Mouse (Mus musculus): ENCODE results near the gene Fgf13. TPM values are rescaled to one million over a fixed set of nuclear protein-coding genes. Genes with fewer than 3 reads are reported as not detected.

Fgf13 gene
- polyA plus RNA-seq (2012; fragmentation: generic; extraction: Trizol) = not detected
- long read RNA-seq, experiment 1 = 0 reads
- long read RNA-seq, experiment 2 = 0 reads

- no peaks in the 10 kb centered on the region for H3K79me2 ChIP-seq (ENCODE audit: control insufficient read depth, insufficient read depth)
- no peak within 1 kb of the TSS for H3ac ChIP-seq (ENCODE audit: control insufficient read depth, insufficient read length, low read depth)
- TF ChIP-seq CEBPB (IDR thresholded peaks at IDR 0.05; ENCODE audit: low read depth) = no peak
- TF ChIP-seq MAX (IDR thresholded peaks at IDR 0.05) = no peak
- H3K27me3 ChIP-seq (ENCODE audit: control insufficient read depth, insufficient read depth, insufficient read length) = no peaks in the 10 kb centered on the region
- no peak within 1 kb of the TSS for H3K4me3 ChIP-seq (ENCODE audit: insufficient read depth, poor library complexity, severe bottlenecking)
- no peaks in the 10 kb centered on the region for H3K36me3 ChIP-seq (ENCODE audit: control insufficient read depth, insufficient read depth)
- no peaks in the 10 kb centered on the region for H3K79me3 ChIP-seq (ENCODE audit: low read depth)
Measured at GRCm38 (mm10) chrX:59567695-59568431, at the start of gene Fgf13. Gene Fgf13 (minus strand): TSS chrX:59568071.

- no peaks in the 10 kb centered on the region for H3K36me3 ChIP-seq (ENCODE audit: control insufficient read depth, insufficient read depth)
- H3K4me3 ChIP-seq (ENCODE audit: insufficient read depth, poor library complexity, severe bottlenecking) = no peak overlapping the region
- H3K79me2 ChIP-seq (ENCODE audit: control insufficient read depth, insufficient read depth) = no peaks in the 10 kb centered on the region
- no peak overlapping the region for H3ac ChIP-seq (ENCODE audit: control insufficient read depth, insufficient read length, low read depth)
- no peaks in the 10 kb centered on the region for H3K27me3 ChIP-seq (ENCODE audit: control insufficient read depth, insufficient read depth, insufficient read length)
- TF ChIP-seq MYOG (IDR thresholded peaks at IDR 0.05; ENCODE audit: control insufficient read depth, extremely low read depth, insufficient read length) (no peak), USF1 (IDR thresholded peaks at IDR 0.05; ENCODE audit: low read depth) (no peak), CEBPB (IDR thresholded peaks at IDR 0.05; ENCODE audit: low read depth) (no peak), MAX (IDR thresholded peaks at IDR 0.05) (no peak), CTCF (IDR thresholded peaks at IDR 0.05; ENCODE audit: control insufficient read depth, insufficient read depth, insufficient read length) (no peak), FOSL1 (IDR thresholded peaks at IDR 0.05; ENCODE audit: insufficient read depth, low read length, poor library complexity, severe bottlenecking) (no peak), MYOD1 (IDR thresholded peaks at IDR 0.05; ENCODE audit: control insufficient read depth, insufficient read length, low read depth) (no peak)
- no peaks in the 10 kb centered on the region for H3K79me3 ChIP-seq (ENCODE audit: low read depth)
Measured at GRCm38 (mm10) chrX:59606535-59606934, 38.7 kb upstream of the Fgf13 start.

GRCm38 (mm10) chrX:59589050-59589449 is 21.2 kb upstream of the Fgf13 start:
- H3K36me3 ChIP-seq (ENCODE audit: control insufficient read depth, insufficient read depth) = no peaks in the 10 kb centered on the region
- no peaks in the 10 kb centered on the region for H3K79me2 ChIP-seq (ENCODE audit: control insufficient read depth, insufficient read depth)
- no peaks in the 10 kb centered on the region for H3K79me3 ChIP-seq (ENCODE audit: low read depth)
- no peak overlapping the region for H3K4me3 ChIP-seq (ENCODE audit: insufficient read depth, poor library complexity, severe bottlenecking)
- TF ChIP-seq MYOD1 (IDR thresholded peaks at IDR 0.05; ENCODE audit: control insufficient read depth, insufficient read length, low read depth) (no peak), CTCF (IDR thresholded peaks at IDR 0.05; ENCODE audit: control insufficient read depth, insufficient read depth, insufficient read length) (no peak), USF1 (IDR thresholded peaks at IDR 0.05; ENCODE audit: low read depth) (no peak), MAX (IDR thresholded peaks at IDR 0.05) (no peak), MYOG (IDR thresholded peaks at IDR 0.05; ENCODE audit: control insufficient read depth, extremely low read depth, insufficient read length) (no peak), FOSL1 (IDR thresholded peaks at IDR 0.05; ENCODE audit: insufficient read depth, low read length, poor library complexity, severe bottlenecking) (no peak), CEBPB (IDR thresholded peaks at IDR 0.05; ENCODE audit: low read depth) (no peak)
- H3ac ChIP-seq (ENCODE audit: control insufficient read depth, insufficient read length, low read depth) = no peak overlapping the region
- H3K27me3 ChIP-seq (ENCODE audit: control insufficient read depth, insufficient read depth, insufficient read length) = no peaks in the 10 kb centered on the region

GRCm38 (mm10) chrX:59585508-59586186 is 17.8 kb upstream of the Fgf13 start:
- no peak for TF ChIP-seq CEBPB (IDR thresholded peaks at IDR 0.05; ENCODE audit: low read depth)
- Histone ChIP-seq H3K36me3 (ENCODE audit: control insufficient read depth, insufficient read depth) (no peaks in the 10 kb centered on the region), H3K27me3 (ENCODE audit: control insufficient read depth, insufficient read depth, insufficient read length) (no peaks in the 10 kb centered on the region), H3K79me2 (ENCODE audit: control insufficient read depth, insufficient read depth) (no peaks in the 10 kb centered on the region), H3K79me3 (ENCODE audit: low read depth) (no peaks in the 10 kb centered on the region), H3ac (ENCODE audit: control insufficient read depth, insufficient read length, low read depth) (no peak overlapping the region), H3K4me3 (ENCODE audit: insufficient read depth, poor library complexity, severe bottlenecking) (no peak overlapping the region)

GRCm38 (mm10) chrX:59584034-59584433 is 16.2 kb upstream of the Fgf13 start:
- no peak overlapping the region for H3K4me3 ChIP-seq (ENCODE audit: insufficient read depth, poor library complexity, severe bottlenecking)
- H3K79me2 ChIP-seq (ENCODE audit: control insufficient read depth, insufficient read depth) = no peaks in the 10 kb centered on the region
- no peaks in the 10 kb centered on the region for H3K36me3 ChIP-seq (ENCODE audit: control insufficient read depth, insufficient read depth)
- no peaks in the 10 kb centered on the region for H3K27me3 ChIP-seq (ENCODE audit: control insufficient read depth, insufficient read depth, insufficient read length)
- no peaks in the 10 kb centered on the region for H3K79me3 ChIP-seq (ENCODE audit: low read depth)
- no peak overlapping the region for H3ac ChIP-seq (ENCODE audit: control insufficient read depth, insufficient read length, low read depth)
- TF ChIP-seq USF1 (IDR thresholded peaks at IDR 0.05; ENCODE audit: low read depth) (no peak), CEBPB (IDR thresholded peaks at IDR 0.05; ENCODE audit: low read depth) (no peak), CTCF (IDR thresholded peaks at IDR 0.05; ENCODE audit: control insufficient read depth, insufficient read depth, insufficient read length) (no peak), FOSL1 (IDR thresholded peaks at IDR 0.05; ENCODE audit: insufficient read depth, low read length, poor library complexity, severe bottlenecking) (no peak), MAX (IDR thresholded peaks at IDR 0.05) (no peak)

Measured in C2C12 (cell line).